Comparison of ENCODE assay signal across 16 mouse cellular contexts in the genomic region with DNA sequence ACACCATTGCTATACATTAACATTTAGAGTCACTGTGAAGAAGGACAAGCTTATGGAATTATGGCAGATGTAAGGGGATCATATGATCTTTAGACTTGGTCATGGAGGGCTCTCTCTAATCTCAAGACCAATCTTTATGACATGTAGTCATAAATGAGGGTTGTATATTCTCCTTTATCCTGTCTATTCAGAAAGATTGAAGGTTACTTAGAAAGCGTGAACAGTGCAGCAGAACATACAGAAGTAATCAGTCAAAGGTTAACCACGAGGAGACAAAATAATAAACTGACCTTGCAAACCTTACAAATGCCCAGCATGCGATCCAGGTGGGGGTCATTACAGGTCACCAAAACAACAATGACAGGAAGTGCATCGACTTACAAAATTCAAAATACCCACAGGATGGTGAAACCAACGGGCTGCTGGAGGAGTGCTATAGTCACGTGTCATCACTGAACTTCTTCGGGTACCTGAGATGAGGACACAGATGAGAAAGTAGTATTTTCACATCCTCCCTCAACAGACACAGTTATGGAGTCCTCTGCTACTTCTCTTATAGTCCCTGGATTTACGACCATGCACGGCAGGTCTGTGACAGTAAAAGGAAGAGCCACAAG. TPM values are rescaled to one million over a fixed set of nuclear protein-coding genes. Genes with fewer than 3 reads are reported as not detected.
A peak's percentile ranks its signal among the peaks of the same experiment; 100 is the strongest.
DNase-seq lines count a peak whose midpoint lies in the region; ATAC-seq and TF ChIP-seq lines count a peak whose summit lies in the region.
"Had no signal": no experiment of that assay in that cellular context is flagged by ENCODE, and none has a peak within 500 bp of the region (broad histone marks: within the 10 kb centered on the region; RNA-seq: fewer than 3 reads in every experiment).

No protein-coding gene starts in this region.

- H3K4me1 ChIP-seq in spleen, adult 2 months (ENCODE audit: control insufficient read depth, insufficient read depth, insufficient read length): peaks cover 7% of the 10 kb centered on the region
- H3K4me1 ChIP-seq in midbrain, postnatal 0 days (ENCODE audit: insufficient read depth, low read length): no peaks in the 10 kb centered on the region
- H3K4me1 ChIP-seq: heart, embryonic 15.5 days; hindbrain, embryonic 13.5 days; limb, embryonic 12.5 days had no signal

- 17% methylated on average over 9 of the region's 9 CpGs for WGBS in spleen, adult 2 months
- WGBS in midbrain, postnatal 0 days: 74% methylated on average over 9 of the region's 9 CpGs

- H3K9ac ChIP-seq in midbrain, postnatal 0 days (replicated peaks; ENCODE audit: low read length, poor library complexity, severe bottlenecking): no peak overlapping the region
- H3K9ac ChIP-seq: heart, embryonic 15.5 days; hindbrain, embryonic 13.5 days; limb, embryonic 12.5 days had no signal

- H3K4me3 ChIP-seq in spleen, adult 2 months (ENCODE audit: extremely low read depth, insufficient read depth, insufficient read length): no peak overlapping the region
- no peak overlapping the region for H3K4me3 ChIP-seq in midbrain, postnatal 0 days (ENCODE audit: low read depth, low read length)
- H3K4me3 ChIP-seq: erythroblast, embryonic 14.5 days; heart, embryonic 15.5 days; hindbrain, embryonic 13.5 days; limb, embryonic 12.5 days had no signal

- ATAC-seq in CD4-positive, CD25-positive, alpha-beta regulatory T cell, adult 4 months: peak; percentile 95
- no peak for ATAC-seq in midbrain, postnatal 0 days (ENCODE audit: low FRiP score)

- peak; percentile 14 to 36 for DNase-seq in spleen, adult 2 months (ENCODE audit: low read depth in 1 of 2, low spot score in 2 of 2)
- no peak for DNase-seq in spleen, postnatal 14 days (ENCODE audit: low spot score in 2 of 2)
- peak; percentile 75 for DNase-seq in induced T-regulatory cell, adult 2 months (ENCODE audit: low read depth)
- peak; percentile 66 to 73 for DNase-seq in natural killer cell, adult 2 months (ENCODE audit: low spot score in 2 of 2)
- no peak for DNase-seq in frontal cortex, postnatal 10 days (ENCODE audit: low spot score in 2 of 2)
- no peak for DNase-seq in layer of hippocampus, adult 9-11 months
- DNase-seq in midbrain, postnatal 0 days (ENCODE audit: low spot score): no peak
- DNase-seq: adrenal gland, postnatal 14 days; cerebellum, postnatal 10 days; kidney, postnatal 10 days; right cerebral cortex, postnatal 4 days had no signal

- TF ChIP-seq CTCF in spleen, adult 2 months (IDR thresholded peaks at IDR 0.05; ENCODE audit: extremely low read depth, insufficient read depth, insufficient read length, insufficient replicate concordance): no peak
- TF ChIP-seq CTCF in midbrain, postnatal 0 days (IDR thresholded peaks at IDR 0.05): no peak

- H3K36me3 ChIP-seq in spleen, adult 2 months (ENCODE audit: control insufficient read depth, insufficient read depth, low read length): no peaks in the 10 kb centered on the region
- H3K36me3 ChIP-seq in midbrain, postnatal 0 days (ENCODE audit: insufficient read depth, low read length): no peaks in the 10 kb centered on the region
- H3K36me3 ChIP-seq: heart, embryonic 15.5 days; hindbrain, embryonic 13.5 days; limb, embryonic 12.5 days had no signal

- H3K9me3 ChIP-seq in midbrain, postnatal 0 days (ENCODE audit: low read length): no peaks in the 10 kb centered on the region
- H3K9me3 ChIP-seq: heart, embryonic 15.5 days; hindbrain, embryonic 13.5 days; limb, embryonic 12.5 days had no signal

- no peaks in the 10 kb centered on the region for H3K27me3 ChIP-seq in spleen, adult 2 months (ENCODE audit: control insufficient read depth, insufficient read depth, low read length)
- H3K27me3 ChIP-seq in midbrain, postnatal 0 days (ENCODE audit: insufficient read depth, low read length): no peaks in the 10 kb centered on the region
- H3K27me3 ChIP-seq: heart, embryonic 15.5 days; hindbrain, embryonic 13.5 days; limb, embryonic 12.5 days had no signal

- H3K27ac ChIP-seq in spleen, adult 2 months (ENCODE audit: insufficient read depth, low read length): peak overlapping the region; percentile 48; the same call in 1 of the 2 replicates
- no peak overlapping the region for H3K27ac ChIP-seq in midbrain, postnatal 0 days (ENCODE audit: low read depth, low read length)
- H3K27ac ChIP-seq: heart, embryonic 15.5 days; hindbrain, embryonic 13.5 days; limb, embryonic 12.5 days had no signal

- H3K4me2 ChIP-seq in midbrain, postnatal 0 days (ENCODE audit: low read depth, low read length, poor library complexity, severe bottlenecking): no peak overlapping the region
- H3K4me2 ChIP-seq: heart, embryonic 15.5 days; hindbrain, embryonic 13.5 days; limb, embryonic 12.5 days had no signal

- no peak for TF ChIP-seq POLR2A in spleen, adult 2 months (IDR thresholded peaks at IDR 0.05; ENCODE audit: low read depth, low read length)

RNA-seq across cellular contexts. Expression of a gene that starts 7.0 kb away (rescaled TPM):
- polyA plus RNA-seq in spleen, adult 2 months (2012; rRNA removed): 13.1 and 16.2 TPM in 2 replicates
- polyA plus RNA-seq in CD4-positive, CD25-positive, alpha-beta regulatory T cell, adult 4 months (2017; shearing (Covaris generic)): 10 to 100 TPM; 69.0 to 82.0 TPM
- 49.9 and 69.1 TPM in 2 replicates for total RNA-seq in midbrain, postnatal 0 days (2014; rRNA removed)
- 36.5 and 36.8 TPM in 2 replicates for polyA plus RNA-seq in midbrain, postnatal 0 days (2015; fragmentation: Nextera tagmentation; extraction: Ambion mirVana)

Comparison
In these comparisons a context has a peak if more than half of its experiments do, and no peak if none do; other contexts are left out.
1. DNase-seq: peak in spleen, adult 2 months (2 of 2), induced T-regulatory cell, adult 2 months (single experiment) and natural killer cell, adult 2 months (2 of 2); none in spleen, postnatal 14 days (0 of 2), frontal cortex, postnatal 10 days (0 of 2), layer of hippocampus, adult 9-11 months (single experiment) and midbrain, postnatal 0 days (single experiment).